Mouse (Mus musculus) thymus, adult 2 months (tissue): ENCODE data around the gene Gm29609.

ENCODE experiments used
- CTCF ChIP-seq: fragments of 200-500 bp; IDR thresholded peaks from 2 replicates; pipeline ENCODE4 v1.5.1; 2012; ENCODE audit warnings: mild to moderate bottlenecking, control low read depth, low read length, moderate library complexity, borderline replicate concordance; ENCODE audit not compliant: control insufficient read depth, poor library complexity, insufficient read depth; ENCODE audit errors: extremely low read depth
- POLR2A ChIP-seq: fragments of 200-500 bp; IDR thresholded peaks from 2 replicates; pipeline ENCODE4 v1.6.1; 2012; ENCODE audit warnings: mild to moderate bottlenecking, low read length, control low read depth, moderate library complexity; ENCODE audit not compliant: control insufficient read depth, poor library complexity, insufficient read depth; ENCODE audit errors: extremely low read depth

- no peak for TF ChIP-seq POLR2A
- TF ChIP-seq CTCF, result no peak
Observed at GRCm38 (mm10) chr5:31226641-31227040, 46.9 kb upstream of the Gm29609 start.
